Mouse (Mus musculus) lung, adult 2 months (tissue): ENCODE results near the gene Ankrd55. TPM values are rescaled to one million over a fixed set of nuclear protein-coding genes. Genes with fewer than 3 reads are reported as not detected.
A peak's percentile ranks its signal among the peaks of the same experiment; 100 is the strongest.

ENCODE experiments used
- DNase-seq: peaks from one replicate; pipeline ENCODE4 v3.0.0; 2022
- H3K4me1 ChIP-seq: fragments of 200-500 bp; 2 replicates; pipeline ENCODE4 v1.6.1; 2011; ENCODE audit warnings: low read length; ENCODE audit not compliant: control insufficient read depth, insufficient read depth
- H3K4me3 ChIP-seq: fragments of 200-500 bp; replicated peaks from 2 replicates; pipeline ENCODE3; 2011; ENCODE audit warnings: low read depth, mild to moderate bottlenecking, control low read depth, low read length; ENCODE audit errors: extremely low read depth
- CTCF ChIP-seq: fragments of 200-500 bp; IDR thresholded peaks from 2 replicates; pipeline ENCODE4 v1.5.1; 2011; ENCODE audit warnings: mild to moderate bottlenecking, low read length, control low read depth; ENCODE audit not compliant: insufficient read depth
- POLR2A ChIP-seq: fragments of 200-500 bp; IDR thresholded peaks from 2 replicates; pipeline ENCODE4 v1.6.1; 2011; ENCODE audit warnings: low read depth, mild to moderate bottlenecking, control low read depth, low read length, borderline replicate concordance; ENCODE audit errors: extremely low read depth
- WGBS: fragments of 180-500 bp; shearing (Covaris S2); methylation state at CpG from one replicate; pipeline ENCODE4 v1.1.7; 2018; 5-methylcytosine and 5-hydroxymethylcytosine counted together
- polyA plus RNA-seq: library from polyadenylated mRNA; depleted of rRNA; stranded (reverse); fragments of >200 nt; gene quantifications from 2 replicates; pipeline ENCODE4 v1.2.3, GENCODE M21; 2012

Gene Ankrd55
- polyA plus RNA-seq, 1 experiment = 0.15 TPM

GRCm38 (mm10) chr13:112364698-112365097 lies 76.4 kb downstream of the Ankrd55 start:
- Histone ChIP-seq H3K4me3 (no peak overlapping the region), H3K4me1 (peaks cover 2% of the 10 kb centered on the region)
- no peak for TF ChIP-seq CTCF
- no peak for TF ChIP-seq POLR2A
- WGBS = 88% methylated on average over 5 of the region's 5 CpGs
- no peak for DNase-seq

GRCm38 (mm10) chr13:112365303-112365702 lies 77.1 kb downstream of the Ankrd55 start:
- 35% methylated on average over 5 of the region's 5 CpGs for WGBS
- no peak for TF ChIP-seq POLR2A
- TF ChIP-seq CTCF = no peak
- no peak for DNase-seq
- Histone ChIP-seq H3K4me1 (peaks cover 2% of the 10 kb centered on the region), H3K4me3 (no peak overlapping the region)

- TF ChIP-seq POLR2A = peak; percentile 36; the same call in 1 of the 2 replicates
- TF ChIP-seq CTCF = no peak
- H3K4me3 ChIP-seq = no peak overlapping the region
- H3K4me1 ChIP-seq = peaks cover 2% of the 10 kb centered on the region
- 33% methylated on average over 4 of the region's 4 CpGs for WGBS
- DNase-seq = peak; percentile 23
These were observed 77.5 kb downstream of the Ankrd55 start for GRCm38 (mm10) chr13:112365762-112366161.

- DNase-seq = no peak
- H3K4me1 ChIP-seq = peaks cover 2% of the 10 kb centered on the region
- WGBS = 92% methylated on average over 4 of the region's 4 CpGs
These were observed 78.2 kb downstream of the Ankrd55 start for GRCm38 (mm10) chr13:112366321-112367029.

GRCm38 (mm10) chr13:112371729-112372128 lies 83.5 kb downstream of the Ankrd55 start:
- Histone ChIP-seq H3K4me1 (no peaks in the 10 kb centered on the region), H3K4me3 (no peak overlapping the region)
- WGBS = 84% methylated on average over 4 of the region's 4 CpGs
- no peak for DNase-seq
- no peak for TF ChIP-seq POLR2A
- no peak for TF ChIP-seq CTCF

More at GRCm38 (mm10) chr13:112366321-112367029, 78.2 kb downstream of the Ankrd55 start:
- no peak for TF ChIP-seq CTCF
- TF ChIP-seq POLR2A = no peak
- H3K4me3 ChIP-seq = no peak overlapping the region

GRCm38 (mm10) chr13:112375766-112376165 lies 87.5 kb downstream of the Ankrd55 start:
- no peak for TF ChIP-seq POLR2A
- no peak for TF ChIP-seq CTCF
- 51% methylated on average over 8 of the region's 8 CpGs for WGBS
- H3K4me3 ChIP-seq = no peak overlapping the region

GRCm38 (mm10) chr13:112378782-112379305 lies 90.6 kb downstream of the Ankrd55 start:
- no peak overlapping the region for H3K4me3 ChIP-seq
- 70% methylated on average over 9 of the region's 9 CpGs for WGBS
- no peak for TF ChIP-seq CTCF
- no peak for DNase-seq
- H3K4me1 ChIP-seq = no peaks in the 10 kb centered on the region

More at GRCm38 (mm10) chr13:112375766-112376165, 87.5 kb downstream of the Ankrd55 start:
- DNase-seq = no peak
- no peaks in the 10 kb centered on the region for H3K4me1 ChIP-seq

GRCm38 (mm10) chr13:112381476-112381875 lies 93.2 kb downstream of the Ankrd55 start:
- no peak overlapping the region for H3K4me3 ChIP-seq
- 34% methylated on average over 2 of the region's 2 CpGs for WGBS
- DNase-seq = no peak
- TF ChIP-seq CTCF (no peak), POLR2A (no peak)
- H3K4me1 ChIP-seq = peaks cover 2% of the 10 kb centered on the region; the same call in 1 of the 2 replicates

GRCm38 (mm10) chr13:112382457-112382856 lies 94.2 kb downstream of the Ankrd55 start:
- WGBS = 45% methylated on average over 4 of the region's 4 CpGs

GRCm38 (mm10) chr13:112382956-112383355 lies 94.7 kb downstream of the Ankrd55 start:
- 66% methylated on average over 3 of the region's 3 CpGs for WGBS
- DNase-seq = no peak
- TF ChIP-seq CTCF (no peak), POLR2A (no peak)

More at GRCm38 (mm10) chr13:112382457-112382856, 94.2 kb downstream of the Ankrd55 start:
- Histone ChIP-seq H3K4me1 (peaks cover 3% of the 10 kb centered on the region; the same call in 1 of the 2 replicates), H3K4me3 (no peak overlapping the region)
- TF ChIP-seq CTCF (no peak), POLR2A (no peak)
- no peak for DNase-seq

More at GRCm38 (mm10) chr13:112382956-112383355, 94.7 kb downstream of the Ankrd55 start:
- Histone ChIP-seq H3K4me1 (peaks cover 3% of the 10 kb centered on the region; the same call in 1 of the 2 replicates), H3K4me3 (no peak overlapping the region)
